Mouse (Mus musculus): ENCODE measurements around the gene Tmem144.
A peak's percentile ranks its signal among the peaks of the same experiment; 100 is the strongest.

The Tmem144 gene

DNA sequence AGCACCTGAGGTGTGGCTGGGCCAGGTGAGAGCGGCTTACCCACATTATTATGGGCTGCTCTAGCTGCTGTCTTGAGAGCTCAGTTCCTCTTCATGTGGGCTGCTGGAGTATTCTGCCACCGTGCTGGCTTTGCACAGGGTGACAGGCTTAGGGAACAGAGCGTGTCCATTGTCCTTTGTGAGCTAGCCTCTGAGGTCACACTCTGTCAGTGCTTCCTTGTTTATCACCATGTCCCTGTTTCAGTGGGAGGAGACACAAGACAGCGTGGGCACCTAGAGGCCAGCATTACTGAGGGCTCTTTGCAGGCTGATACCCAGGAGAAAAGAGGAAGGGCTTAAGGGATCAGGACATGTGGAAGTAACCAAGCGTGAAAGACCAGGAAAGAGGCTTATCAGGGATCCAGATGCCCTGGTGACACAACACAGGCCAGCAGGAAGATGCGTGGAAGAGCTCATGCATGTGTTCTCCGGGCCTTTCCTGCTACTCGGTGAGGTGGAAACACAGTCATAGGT lies at the start of gene Tmem144:
Gene Tmem144 (minus strand): TSS at position 120 of the 513 bp plus-strand sequence.
- DNase-seq (ENCODE audit: low read depth, low spot score), result no peak

DNA sequence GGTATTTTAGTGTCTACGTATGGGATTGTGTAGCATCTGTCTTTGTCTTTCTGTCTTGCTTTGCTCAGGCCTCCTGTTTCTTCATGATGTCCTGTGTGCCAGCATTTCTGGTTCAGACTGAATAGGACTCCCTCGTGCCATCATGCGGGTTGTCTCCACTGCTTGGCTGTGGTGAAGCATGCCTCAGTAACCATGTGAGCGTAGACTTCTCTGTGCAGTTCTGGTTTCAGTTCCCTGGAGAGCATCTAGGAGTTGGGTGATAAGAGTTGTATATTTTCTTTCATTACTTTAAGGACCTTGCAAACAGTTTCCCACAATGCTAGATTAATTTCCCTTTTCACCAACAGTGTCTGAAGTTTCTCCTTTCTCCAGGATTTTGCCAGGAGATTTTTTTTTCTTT lies 49.2 kb upstream of the Tmem144 start:
- DNase-seq (ENCODE audit: low read depth, low spot score), result no peak

DNA sequence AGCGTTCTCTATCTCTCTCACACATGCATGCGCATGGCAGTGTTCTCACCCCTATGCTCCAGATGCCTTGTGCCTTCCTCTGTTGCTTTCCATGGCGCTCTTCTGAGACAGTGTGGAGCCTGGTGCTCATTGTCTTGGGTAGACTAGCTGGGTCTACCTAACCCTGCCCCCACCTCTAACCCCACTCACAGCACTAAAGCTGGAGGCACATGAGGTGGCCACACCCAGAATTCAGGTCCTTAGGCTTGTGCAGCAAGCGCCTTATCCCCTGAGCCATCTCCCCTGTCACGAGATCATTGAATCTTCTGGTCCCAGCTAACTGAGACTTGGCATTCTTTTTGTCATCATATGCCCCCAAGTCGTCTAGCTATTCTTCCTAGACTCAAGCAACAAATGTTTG lies 48.7 kb upstream of the Tmem144 start:
- DNase-seq (ENCODE audit: low read depth, low spot score), result no peak

DNA sequence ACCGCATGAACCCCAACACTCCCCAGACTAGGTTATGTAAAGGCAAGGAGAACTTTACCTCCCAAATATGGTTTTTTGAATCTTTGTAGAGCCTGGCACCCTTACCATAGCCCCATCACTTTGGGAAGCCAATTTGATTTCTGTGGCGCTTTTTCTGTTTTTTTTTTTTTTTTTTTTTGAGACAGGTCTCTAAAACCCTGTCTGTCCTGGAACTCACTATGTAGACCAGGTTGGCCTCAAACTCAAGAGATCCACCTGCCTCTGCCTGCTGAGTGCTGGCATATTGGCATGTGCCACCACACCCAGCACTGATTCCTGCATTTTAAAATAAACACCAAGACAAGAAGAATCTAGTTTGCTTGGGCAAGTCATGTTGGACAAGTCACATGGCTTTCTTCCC lies 47.9 kb upstream of the Tmem144 start:
- DNase-seq (ENCODE audit: low read depth, low spot score), result no peak

DNA sequence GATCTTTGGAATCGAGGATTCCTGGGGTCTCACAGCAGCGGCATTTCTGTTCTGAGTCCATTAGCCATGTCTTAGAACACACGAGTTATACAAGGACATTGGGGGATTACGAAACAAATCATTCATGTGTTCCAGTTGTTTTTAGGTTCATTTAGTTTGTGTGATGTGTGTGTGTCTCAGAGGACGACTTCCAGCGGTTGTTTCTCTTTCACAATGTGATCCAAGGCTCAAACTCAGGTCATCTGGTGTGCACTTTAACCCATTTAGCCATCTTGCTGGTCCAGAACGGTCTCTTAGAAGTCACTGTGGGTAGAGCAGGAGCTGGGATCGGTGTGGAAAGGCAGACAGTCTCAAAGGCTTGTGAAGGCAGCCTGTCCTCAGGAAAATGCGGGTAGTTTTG lies 47.3 kb upstream of the Tmem144 start:
- no peak for DNase-seq (ENCODE audit: low read depth, low spot score)

DNA sequence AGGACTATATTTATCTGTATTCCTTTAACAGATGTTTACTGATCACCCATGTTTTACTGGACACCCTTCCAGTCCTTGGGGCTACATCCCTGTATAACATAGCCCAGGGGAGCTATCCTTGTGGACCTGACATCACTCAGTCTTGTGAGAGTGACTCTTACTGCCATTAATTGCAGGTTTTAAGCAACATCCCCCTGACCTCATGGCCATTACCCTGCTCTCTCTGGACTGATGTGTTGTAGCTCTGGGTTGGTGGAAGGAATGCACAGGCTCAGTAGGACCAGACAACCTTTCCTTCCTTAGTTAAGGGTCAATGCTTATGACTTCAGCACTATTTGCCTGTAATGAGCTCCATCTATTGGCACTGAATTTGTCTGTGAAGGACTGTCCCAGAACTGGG lies 45.9 kb upstream of the Tmem144 start:
- no peak for DNase-seq (ENCODE audit: low read depth, low spot score)

DNA sequence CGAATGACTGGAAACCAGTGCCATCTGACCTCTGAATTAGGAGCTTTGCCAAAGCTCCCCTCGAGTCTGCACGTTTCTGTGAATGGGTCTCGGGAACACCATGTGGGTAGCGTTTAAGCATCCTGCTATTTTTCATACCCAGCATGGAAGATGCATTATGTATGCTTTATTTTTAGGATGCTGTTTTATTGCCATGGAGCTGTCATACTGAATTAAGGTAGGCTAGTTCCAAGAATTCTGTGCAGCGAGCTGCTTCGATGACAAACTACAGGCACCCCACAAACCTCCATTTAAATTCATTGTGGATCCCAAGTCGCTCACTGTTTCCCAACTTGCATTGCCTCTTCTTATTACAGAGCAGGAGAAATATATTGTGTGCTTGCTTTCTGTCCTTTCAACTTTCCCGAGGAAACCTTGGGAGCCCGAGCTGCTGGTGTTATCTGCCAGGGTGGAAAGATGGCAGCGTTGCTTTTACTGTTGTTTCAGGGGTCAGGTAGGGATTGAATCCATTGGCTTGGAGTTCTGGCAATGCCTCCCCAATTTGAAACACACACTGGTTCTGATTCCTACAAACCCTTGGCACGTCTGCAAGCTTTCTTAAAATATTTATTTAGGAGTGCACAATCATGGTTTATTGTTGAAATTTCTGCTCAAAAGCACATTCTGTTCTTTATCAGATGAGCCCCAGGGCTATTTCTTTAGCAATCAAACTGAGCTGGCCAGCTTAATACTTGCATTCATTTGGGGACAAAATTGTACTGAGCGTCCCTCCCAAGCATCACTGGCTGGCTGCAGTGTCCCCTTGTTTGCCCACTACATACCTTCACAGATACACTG lies 45.2 kb upstream of the Tmem144 start:
- no peak for DNase-seq (ENCODE audit: low read depth, low spot score)

DNA sequence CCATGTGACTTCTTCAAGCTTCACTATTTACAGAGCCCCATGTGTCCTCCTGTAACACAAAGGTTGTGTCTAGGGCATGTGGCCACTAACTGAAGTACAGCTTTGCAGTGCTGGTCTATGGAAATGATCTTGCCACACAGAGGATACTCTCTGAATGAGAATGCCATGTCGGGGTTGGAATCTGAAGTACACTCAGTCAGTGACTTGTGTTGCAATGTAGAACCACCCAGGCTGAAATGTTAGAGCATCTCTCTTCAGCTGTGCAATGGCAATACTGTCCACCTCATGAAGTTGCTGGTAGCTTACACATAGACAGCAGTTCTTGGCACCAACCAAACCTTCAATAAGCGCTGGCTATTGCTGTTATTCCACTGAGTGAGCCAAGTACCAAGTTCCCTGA lies 35.4 kb upstream of the Tmem144 start:
- DNase-seq (ENCODE audit: low read depth, low spot score), result no peak

DNA sequence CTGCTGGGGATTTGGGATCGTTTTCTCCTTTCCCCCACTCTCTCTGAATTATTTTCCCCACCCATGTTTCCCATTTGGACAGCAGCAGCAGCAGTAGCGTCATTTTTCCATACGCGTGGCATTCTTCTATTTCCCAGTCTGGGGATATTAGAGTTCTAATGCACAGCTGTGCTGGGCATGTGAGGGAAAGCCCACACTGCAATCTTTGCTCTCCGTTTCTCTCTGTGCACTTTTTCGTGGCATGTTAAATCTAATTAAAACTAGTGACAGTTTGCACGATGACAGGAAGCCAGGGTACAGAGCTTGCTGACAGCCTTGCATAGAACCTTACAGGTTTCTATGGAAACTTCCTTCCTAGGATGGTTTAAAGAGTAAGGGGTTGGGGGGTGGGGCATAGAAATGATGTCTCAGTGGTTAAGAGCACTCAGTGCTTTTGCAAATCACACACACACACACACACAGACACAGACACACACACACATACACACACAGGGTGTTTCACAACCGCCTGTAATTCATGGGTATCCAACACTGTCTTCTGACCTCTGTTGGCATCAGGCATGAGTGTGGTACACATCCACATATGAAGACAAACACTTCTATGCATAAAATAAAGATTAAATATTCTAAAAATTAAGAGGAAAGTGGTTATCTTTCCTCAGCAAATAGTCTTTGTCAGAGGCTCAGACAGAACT lies 34.7 kb upstream of the Tmem144 start:
- no peak for DNase-seq (ENCODE audit: low read depth, low spot score)

DNA sequence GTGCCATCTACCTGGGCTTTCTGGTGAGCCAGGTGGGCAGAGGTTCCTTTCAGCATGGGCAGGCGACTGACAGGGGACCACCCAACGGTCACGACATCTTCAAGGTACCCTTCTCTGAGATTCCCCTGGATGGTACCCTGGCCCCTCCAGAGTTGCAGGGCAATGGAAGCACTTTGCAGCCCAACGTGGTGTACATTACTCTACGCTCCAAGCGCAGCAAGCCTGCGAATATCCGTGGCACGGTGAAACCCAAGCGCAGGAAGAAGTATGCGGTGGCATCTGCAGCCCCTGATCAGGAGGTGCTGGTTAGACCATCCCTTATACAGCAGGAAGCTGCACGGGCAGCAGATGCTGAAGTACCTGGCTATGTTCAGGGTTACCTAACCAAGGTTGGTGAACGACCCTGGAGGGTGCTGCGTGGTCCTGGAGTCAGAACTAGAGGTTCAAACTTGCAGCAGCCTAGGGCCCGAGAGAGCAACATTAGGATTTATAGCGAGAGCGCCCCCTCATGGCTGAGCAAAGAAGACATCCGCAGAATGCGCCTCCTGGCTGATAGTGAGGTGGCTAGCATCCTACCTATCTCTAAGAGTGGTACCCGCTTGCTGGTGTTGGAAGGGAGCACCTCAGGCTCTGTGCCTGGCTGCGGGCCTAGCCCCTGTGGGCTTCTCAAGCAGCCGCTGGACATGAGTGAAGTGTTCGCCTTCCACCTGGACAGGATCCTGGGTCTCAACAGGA lies 34.0 kb upstream of the Tmem144 start:
- DNase-seq (ENCODE audit: low read depth, low spot score), result no peak

DNA sequence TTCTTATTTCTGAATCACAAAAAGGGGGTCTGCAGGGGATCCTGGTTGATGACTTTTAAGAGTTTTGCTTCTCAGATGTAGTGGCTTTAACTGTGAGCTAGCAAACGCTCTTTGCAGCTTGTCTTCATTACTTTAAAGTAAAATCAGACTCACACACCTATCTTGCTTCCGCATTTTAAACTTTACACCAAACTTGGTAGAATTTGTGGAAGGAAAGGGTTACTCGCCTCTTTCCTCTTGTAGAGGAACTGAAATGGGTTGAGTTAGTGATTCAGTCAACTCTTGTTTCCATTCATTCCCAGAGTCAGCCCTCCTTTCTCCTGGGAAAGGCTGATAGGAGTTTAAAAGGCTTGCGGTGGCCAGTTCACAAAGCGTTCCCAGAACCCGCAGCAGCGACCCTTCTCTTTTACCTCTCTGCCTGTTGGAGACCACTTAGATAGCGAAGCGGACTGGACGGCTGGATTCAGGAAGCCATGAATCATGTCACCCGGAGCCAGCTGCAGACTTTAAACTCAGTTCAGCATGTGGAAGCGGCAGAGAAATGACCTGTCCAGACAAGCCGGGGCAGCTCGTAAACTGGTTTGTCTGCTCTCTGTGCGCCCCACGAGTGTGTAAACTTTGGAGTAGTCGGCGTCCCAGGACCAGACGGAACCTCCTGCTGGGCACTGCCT lies 33.2 kb upstream of the Tmem144 start:
- DNase-seq (ENCODE audit: low read depth, low spot score), result no peak

DNA sequence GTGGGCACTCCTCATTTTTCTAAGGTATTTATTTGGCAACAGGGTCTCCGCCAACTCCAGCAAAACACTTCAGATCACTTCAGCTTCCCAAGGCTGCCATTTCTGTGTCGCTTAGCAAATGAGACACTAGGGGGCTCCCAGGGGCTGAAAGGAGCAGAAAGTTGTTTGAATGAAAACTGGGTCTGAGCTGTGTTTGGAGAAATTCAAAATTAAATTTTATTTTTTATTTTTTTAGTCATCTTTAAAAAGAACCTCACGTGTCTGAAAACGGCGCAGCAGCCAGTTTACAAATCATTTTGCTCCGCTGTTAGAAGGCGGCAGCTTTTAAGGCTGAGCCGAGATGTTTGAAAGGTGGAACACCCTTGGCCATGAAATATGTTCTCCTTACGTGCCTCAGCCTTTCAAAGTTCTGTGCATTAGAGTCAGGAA lies 32.2 kb upstream of the Tmem144 start:
- no peak for DNase-seq (ENCODE audit: low read depth, low spot score)

DNA sequence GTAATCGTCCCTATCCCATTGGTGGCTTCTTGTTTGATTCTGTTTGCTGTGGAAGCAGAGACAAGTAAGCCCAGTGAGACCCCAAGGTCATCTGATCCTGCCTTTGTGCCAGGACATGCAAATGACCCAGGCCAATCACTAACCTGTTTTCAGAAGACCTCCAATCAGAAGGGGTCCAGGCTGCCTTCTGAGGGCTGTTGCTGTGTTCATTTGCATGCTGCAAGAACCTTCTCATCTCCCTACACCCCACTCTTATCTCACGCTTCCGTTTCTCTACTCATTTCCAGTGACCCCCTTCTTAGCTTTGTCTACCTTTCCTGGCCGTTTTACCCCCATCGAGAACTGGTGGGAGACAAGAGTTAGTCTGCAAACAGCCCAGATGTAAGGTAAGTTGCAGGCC lies 31.7 kb upstream of the Tmem144 start, which contains the start of gene Fam198b:
Gene Fam198b (plus strand): TSS at position 229 of the 400 bp plus-strand sequence.
- no peak for DNase-seq (ENCODE audit: low read depth, low spot score)

DNA sequence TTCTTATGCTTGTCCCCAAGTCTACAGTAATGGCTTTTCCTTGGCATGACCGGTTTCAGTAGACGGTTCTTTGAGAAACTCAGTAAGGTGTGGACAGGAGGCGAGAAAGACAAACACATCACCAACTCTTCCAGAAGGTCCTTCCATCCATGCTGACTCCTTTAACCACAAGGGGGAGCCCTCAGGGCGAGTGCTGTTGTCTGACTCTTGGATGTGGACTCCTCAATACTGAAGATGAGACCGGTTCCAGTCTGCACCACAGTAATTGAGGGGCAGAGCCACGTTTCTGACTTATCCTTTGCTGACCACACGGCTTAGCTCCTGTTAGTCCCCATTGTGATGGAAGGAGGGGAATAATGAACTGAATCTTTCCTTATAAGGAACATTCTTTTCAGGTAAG lies 30.5 kb upstream of the Tmem144 start:
- DNase-seq (ENCODE audit: low read depth, low spot score), result no peak

DNA sequence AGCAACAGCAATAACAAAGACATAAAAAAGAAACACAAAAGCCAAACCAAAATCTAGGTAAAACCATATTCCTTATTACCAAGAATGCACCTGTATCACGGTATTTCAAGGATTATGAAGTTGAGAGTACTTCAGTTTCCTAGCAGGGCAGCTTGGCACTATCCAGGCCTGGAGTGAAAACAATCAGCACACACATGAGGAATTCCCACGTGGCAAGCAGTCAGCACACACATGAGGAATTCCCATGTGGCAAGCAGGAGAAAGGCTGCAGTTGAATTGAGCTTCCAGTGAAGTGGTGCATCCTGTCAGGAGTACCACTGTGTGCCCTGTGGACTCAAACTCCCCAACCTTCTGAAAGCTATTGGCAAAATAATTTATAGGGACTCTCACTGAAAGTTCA lies 29.1 kb upstream of the Tmem144 start:
- DNase-seq (ENCODE audit: low read depth, low spot score), result no peak

DNA sequence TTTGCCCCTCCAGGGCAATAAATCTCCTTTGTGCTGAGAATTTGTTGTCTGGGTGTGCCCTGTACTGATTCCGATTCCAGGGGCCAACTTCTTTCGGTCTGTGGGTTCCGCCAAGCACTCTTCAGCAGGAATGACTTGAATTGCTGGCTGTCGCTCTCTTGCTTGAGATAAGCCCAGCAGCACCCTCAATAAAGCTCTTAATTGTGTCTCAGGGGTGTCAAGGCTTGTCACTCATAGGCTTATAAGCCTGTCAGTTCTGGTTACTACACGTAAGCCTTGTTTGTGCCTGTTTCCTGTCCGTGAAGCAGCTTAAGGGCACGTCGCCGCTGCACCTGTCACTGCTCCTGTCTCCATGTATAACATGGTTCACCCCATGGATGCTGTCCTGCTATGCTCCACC lies 26.7 kb upstream of the Tmem144 start:
- DNase-seq (ENCODE audit: low read depth, low spot score), result no peak

DNA sequence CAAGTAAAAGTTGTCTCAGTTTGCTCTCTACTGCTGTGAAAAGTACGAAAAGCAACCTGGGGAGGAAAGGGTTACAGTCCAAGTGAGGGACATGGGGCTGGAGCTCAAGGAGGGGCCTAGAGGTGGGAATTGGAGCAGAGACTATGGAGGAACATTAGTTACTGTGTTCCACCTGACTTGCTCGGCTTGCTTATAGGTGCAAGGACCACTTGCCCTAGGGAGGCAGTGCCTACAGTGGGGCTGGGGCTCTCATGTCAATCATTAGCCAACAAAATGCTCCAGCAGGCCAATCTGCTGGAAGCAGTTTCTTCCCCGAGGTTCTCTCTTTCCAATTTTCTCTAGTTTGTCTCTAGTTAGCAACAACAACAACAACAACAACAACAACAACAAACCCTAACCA lies 25.8 kb upstream of the Tmem144 start:
- no peak for DNase-seq (ENCODE audit: low read depth, low spot score)

DNA sequence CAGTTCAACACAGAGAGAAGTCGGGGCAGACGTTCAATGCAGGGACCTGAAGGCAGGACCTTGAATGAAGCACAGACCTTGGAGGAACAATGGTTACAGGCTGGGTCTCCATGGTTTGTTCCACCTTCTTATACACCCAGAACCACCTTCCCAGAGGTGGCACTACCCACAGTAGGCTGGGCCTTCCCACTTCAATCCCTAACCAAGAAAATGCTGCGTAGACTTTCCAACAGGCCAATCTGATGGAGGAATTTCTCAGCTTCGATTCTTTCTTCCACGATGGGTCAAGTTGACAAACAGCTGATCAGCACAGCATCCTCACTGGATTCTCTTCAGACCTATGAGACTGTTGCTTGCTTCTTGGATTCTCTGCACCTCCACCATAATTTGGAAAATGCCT lies 22.9 kb upstream of the Tmem144 start:
- no peak for DNase-seq (ENCODE audit: low read depth, low spot score)

DNA sequence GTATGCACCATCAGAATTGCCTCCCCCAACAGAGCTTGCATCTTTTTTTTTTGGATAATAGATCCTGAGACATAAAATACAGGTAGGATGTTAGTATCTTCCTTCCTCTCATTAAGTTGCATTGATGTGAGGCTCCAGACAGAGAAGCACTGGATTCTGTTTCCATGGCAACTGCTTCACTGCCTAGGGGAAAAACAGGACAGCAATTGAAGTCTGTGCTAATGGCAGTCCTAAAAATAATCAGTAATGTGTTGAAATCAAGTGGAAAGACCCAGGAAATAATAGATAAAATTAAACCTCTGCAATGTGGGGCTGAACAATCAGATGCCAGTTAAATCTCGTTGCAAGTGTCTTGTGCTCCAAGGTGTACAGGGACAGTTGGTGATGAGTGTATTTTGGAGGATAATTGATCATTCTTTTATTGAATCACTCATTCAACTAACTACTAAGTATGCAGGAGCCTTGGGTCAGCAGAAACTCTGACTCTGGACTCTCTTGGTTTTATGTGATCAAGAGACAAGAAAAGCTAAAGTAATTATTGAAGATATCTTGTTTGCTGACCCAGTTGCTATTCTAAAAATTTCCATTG lies 14.6 kb upstream of the Tmem144 start:
- DNase-seq (ENCODE audit: low read depth, low spot score), result peak; percentile 81

DNA sequence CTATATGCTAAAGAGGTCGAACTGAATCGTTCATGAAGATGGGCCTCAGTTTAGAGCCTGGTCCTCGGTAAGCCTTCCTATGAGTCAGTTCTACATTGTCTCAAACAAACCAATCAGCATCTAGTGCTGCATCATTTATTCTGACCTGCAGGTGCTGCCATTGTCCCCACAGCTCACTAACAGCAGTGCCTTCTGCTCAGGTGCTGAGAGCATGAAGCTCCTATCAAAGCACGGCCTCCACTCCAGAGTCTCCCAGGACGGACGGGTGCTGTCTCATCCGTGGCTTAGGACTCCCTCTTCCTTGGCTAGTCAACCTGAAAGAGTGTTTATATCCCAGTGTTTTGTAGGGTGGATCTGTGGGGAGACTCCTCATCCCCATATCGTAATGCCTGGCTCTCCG lies 14.0 kb upstream of the Tmem144 start:
- no peak for DNase-seq (ENCODE audit: low read depth, low spot score)

DNA sequence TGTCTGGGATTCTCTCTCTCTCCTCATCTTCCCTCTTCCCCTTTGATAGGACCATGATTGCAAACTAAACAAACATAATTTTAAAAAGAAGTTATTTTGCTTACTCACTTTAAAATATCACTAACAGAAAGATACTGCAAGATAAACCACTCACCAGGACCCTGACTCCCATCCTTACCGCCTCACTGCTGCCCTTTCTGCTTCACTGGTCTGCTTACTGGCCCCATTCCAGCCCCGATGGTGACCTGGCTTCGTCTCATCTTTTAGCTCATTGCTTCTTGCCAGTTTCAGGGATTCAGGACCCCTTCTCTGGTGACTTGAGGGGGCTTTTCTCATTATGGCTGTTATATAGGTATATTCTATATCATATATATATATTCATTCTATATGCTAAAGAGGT lies 13.5 kb upstream of the Tmem144 start:
- no peak for DNase-seq (ENCODE audit: low read depth, low spot score)
